ENCODE assay signal across 7 mouse cellular contexts in genomic region chr12:83770418-83771256, GRCm38 (mm10). TPM values are rescaled to one million over a fixed set of nuclear protein-coding genes. Genes with fewer than 3 reads are reported as not detected.
A peak's percentile ranks its signal among the peaks of the same experiment; 100 is the strongest.
DNase-seq lines count a peak whose midpoint lies in the region; ATAC-seq and TF ChIP-seq lines count a peak whose summit lies in the region.

No protein-coding gene starts in this region.

- peaks cover 66% of the 10 kb centered on the region for H3K4me1 ChIP-seq in E14TG2a.4 (replicated peaks; ENCODE audit: low read depth, low read length)
- peaks cover 34% of the 10 kb centered on the region for H3K4me1 ChIP-seq in heart, embryonic 10.5 days
- no peaks in the 10 kb centered on the region for H3K4me1 ChIP-seq in lung, postnatal 0 days (ENCODE audit: insufficient read depth, low read depth, low read length)

- peaks cover 55% of the 10 kb centered on the region for H3K27me3 ChIP-seq in E14TG2a.4 (ENCODE audit: insufficient read depth, low read length)
- H3K27me3 ChIP-seq in heart, embryonic 10.5 days (ENCODE audit: insufficient read depth, poor library complexity, severe bottlenecking): peaks cover 55% of the 10 kb centered on the region
- no peaks in the 10 kb centered on the region for H3K27me3 ChIP-seq in lung, postnatal 0 days (replicated peaks; ENCODE audit: insufficient read depth, low read length)

- peak overlapping the region; percentile 38; the same call in 1 of the 2 replicates for H3K4me2 ChIP-seq in lung, postnatal 0 days (replicated peaks; ENCODE audit: low read depth, low read length)

- ATAC-seq in lung, postnatal 0 days: peak; percentile 68

- peak; percentile 73 for DNase-seq in A20 (ENCODE audit: low read depth, low spot score)
- DNase-seq in cerebellum, postnatal 36 days: peak; percentile 57 to 59
- peak; percentile 88 for DNase-seq in heart, embryonic 10.5 days (ENCODE audit: low spot score)
- peak; percentile 65 to 78 for DNase-seq in kidney, adult 8-10 months
- peak; percentile 82 for DNase-seq in lung, postnatal 0 days (ENCODE audit: low spot score)
- DNase-seq in retina, postnatal 7 days (ENCODE audit: low read depth, low spot score): peak; percentile 29

- WGBS in heart, embryonic 10.5 days: 5% methylated on average over 25 of the region's 25 CpGs
- WGBS in lung, postnatal 0 days: 4% methylated on average over 25 of the region's 25 CpGs

- H3K36me3 ChIP-seq in E14TG2a.4 (ENCODE audit: insufficient read depth, low read length): no peaks in the 10 kb centered on the region
- no peaks in the 10 kb centered on the region for H3K36me3 ChIP-seq in heart, embryonic 10.5 days
- no peaks in the 10 kb centered on the region for H3K36me3 ChIP-seq in lung, postnatal 0 days (ENCODE audit: insufficient read depth, low read length)

- H3K27ac ChIP-seq in heart, embryonic 10.5 days: no peak overlapping the region
- no peak overlapping the region for H3K27ac ChIP-seq in lung, postnatal 0 days (ENCODE audit: low read length)

- TF ChIP-seq CTCF in E14TG2a.4 (conservative IDR thresholded peaks at IDR 0.05; ENCODE audit: low read length): peak; percentile 94
- TF ChIP-seq CTCF in lung, postnatal 0 days (IDR thresholded peaks at IDR 0.05): peak; percentile 83

- H3K4me3 ChIP-seq in E14TG2a.4 (replicated peaks; ENCODE audit: low read length): peak overlapping the region; percentile 24; the same call in 1 of the 2 replicates
- peak overlapping the region; percentile 50 for H3K4me3 ChIP-seq in heart, embryonic 10.5 days
- H3K4me3 ChIP-seq in lung, postnatal 0 days (ENCODE audit: low read depth, low read length): no peak overlapping the region

- H3K9me3 ChIP-seq in E14TG2a.4 (ENCODE audit: low read length): no peaks in the 10 kb centered on the region
- H3K9me3 ChIP-seq in heart, embryonic 10.5 days: no peaks in the 10 kb centered on the region
- H3K9me3 ChIP-seq in lung, postnatal 0 days (ENCODE audit: low read length): no peaks in the 10 kb centered on the region

- H3K9ac ChIP-seq in lung, postnatal 0 days (replicated peaks; ENCODE audit: low read depth): no peak overlapping the region

- no peak for TF ChIP-seq EP300 in lung, postnatal 0 days (IDR thresholded peaks at IDR 0.05)

RNA-seq across cellular contexts. Expression of gene Papln, which starts 7.2 kb away (rescaled TPM):
- 0.15 and 0.38 TPM in 2 replicates for polyA plus RNA-seq in heart, embryonic 10.5 days (2016; fragmentation: Nextera tagmentation; extraction: Ambion mirVana)
- 0.29 and 0.30 TPM in 2 replicates for polyA plus RNA-seq in lung, postnatal 0 days (2015; fragmentation: Nextera tagmentation; extraction: Ambion mirVana)

Comparison
In these comparisons a context has a peak if more than half of its experiments do, and no peak if none do; other contexts are left out.
1. DNase-seq: peak in every context shown above with its lines; median percentile 88 in heart, embryonic 10.5 days; 82 in lung, postnatal 0 days; 73 in A20; 72 in kidney, adult 8-10 months; 58 in cerebellum, postnatal 36 days; 29 in retina, postnatal 7 days.